Mouse (Mus musculus) olfactory bulb, adult 2 months (tissue): Measurements from ENCODE around the gene Pou6f2. TPM values are rescaled to one million over a fixed set of nuclear protein-coding genes. Genes with fewer than 3 reads are reported as not detected.

Experiments used
- H3K27ac ChIP-seq: fragments of 200-500 bp; 2 replicates; pipeline ENCODE4 v1.5.1; 2012; ENCODE audit warnings: low read depth, low read length; ENCODE audit not compliant: insufficient read depth
- H3K4me1 ChIP-seq: fragments of 200-500 bp; 2 replicates; pipeline ENCODE4 v1.6.1; 2012; ENCODE audit warnings: low read length; ENCODE audit not compliant: control insufficient read depth, insufficient read depth
- H3K4me3 ChIP-seq: fragments of 200-500 bp; 2 replicates; pipeline ENCODE4 v1.5.1; 2012; ENCODE audit warnings: mild to moderate bottlenecking, low read depth, low read length, moderate library complexity; ENCODE audit not compliant: insufficient read depth
- CTCF ChIP-seq: fragments of 200-500 bp; IDR thresholded peaks from 2 replicates; pipeline ENCODE4 v1.5.1; 2012; ENCODE audit warnings: low read depth, mild to moderate bottlenecking, low read length, moderate library complexity; ENCODE audit not compliant: insufficient read depth
- POLR2A ChIP-seq: fragments of 200-500 bp; IDR thresholded peaks from 2 replicates; pipeline ENCODE4 v1.6.1; 2012; ENCODE audit warnings: mild to moderate bottlenecking, low read depth, low read length, moderate library complexity; ENCODE audit not compliant: insufficient read depth
- WGBS: fragments of 180-500 bp; shearing (Covaris S2); methylation state at CpG from one replicate; pipeline ENCODE4 v1.1.7; 2018; 5-methylcytosine and 5-hydroxymethylcytosine counted together
- polyA plus RNA-seq: library from polyadenylated mRNA; stranded (reverse); fragments of >200 nt; gene quantifications from 2 replicates; pipeline ENCODE4 v1.2.4, GENCODE M21; 2012; ENCODE audit warnings: low replicate concordance; ENCODE audit not compliant: missing spikeins, insufficient read depth, insufficient read length

Gene Pou6f2
- polyA plus RNA-seq, 1 experiment = not detected

DNA sequence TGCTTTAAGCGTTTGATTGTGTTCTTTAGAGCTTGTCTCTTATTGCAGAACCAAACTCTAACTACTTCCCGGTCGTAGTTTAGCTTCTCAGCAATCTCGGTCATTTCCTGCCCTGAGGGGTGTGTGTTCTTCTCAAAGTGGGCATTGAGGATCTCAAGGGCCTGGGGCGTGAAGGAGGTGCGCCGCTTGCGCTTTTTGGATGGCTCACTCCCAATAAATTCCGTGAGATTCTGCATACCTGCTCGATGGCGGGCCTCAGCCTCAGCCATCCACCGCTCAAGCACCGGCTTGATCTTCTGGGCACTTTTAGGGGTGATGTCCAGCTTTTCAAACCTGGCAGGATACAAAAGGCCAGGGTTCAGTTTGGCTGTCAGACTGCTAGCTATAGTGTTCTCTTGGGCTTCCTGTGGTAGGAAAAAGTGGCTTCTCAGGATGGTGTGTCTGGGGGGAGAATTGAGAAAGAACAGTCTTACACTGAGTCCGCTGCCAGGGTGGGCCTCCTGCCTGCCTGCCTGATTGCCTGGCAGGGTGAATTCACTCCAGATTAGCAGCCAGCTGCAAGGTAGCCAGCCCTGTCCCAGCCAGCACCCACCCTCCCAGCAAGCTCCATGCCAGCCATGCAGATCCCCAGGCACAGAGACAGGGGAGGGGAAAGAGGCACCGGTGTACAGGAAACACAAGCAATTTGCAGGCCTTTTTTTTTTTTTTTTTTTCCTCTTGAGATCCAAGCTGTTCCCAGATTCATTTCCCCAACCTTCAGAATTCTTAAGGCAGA lies 272.1 kb downstream of the Pou6f2 start:
- H3K27ac ChIP-seq = no peak overlapping the region
- H3K4me1 ChIP-seq = no peaks in the 10 kb centered on the region
- H3K4me3 ChIP-seq = no peak overlapping the region
- WGBS = 75% methylated on average over 15 of the region's 15 CpGs
- TF ChIP-seq CTCF (no peak), POLR2A (no peak)

DNA sequence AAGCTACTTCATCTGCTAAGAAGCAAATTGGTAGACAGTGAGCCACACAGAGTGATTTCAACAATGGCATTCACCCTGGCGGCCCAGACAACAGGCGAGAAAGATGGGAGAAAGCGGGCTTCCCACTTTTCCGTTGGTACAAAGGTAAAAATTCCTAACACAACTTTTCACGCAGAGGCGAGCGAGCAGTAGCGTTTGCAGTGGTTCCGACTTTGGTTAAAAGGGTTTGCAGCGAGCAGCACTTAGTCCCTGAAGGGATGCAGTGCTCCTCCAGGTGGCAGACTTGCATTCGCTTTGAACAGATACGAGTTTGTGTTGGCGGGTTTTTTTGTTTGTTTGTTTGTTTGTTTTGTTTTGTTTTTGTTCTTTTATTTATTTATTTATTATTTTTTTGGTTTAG lies 273.1 kb downstream of the Pou6f2 start:
- no peaks in the 10 kb centered on the region for H3K4me1 ChIP-seq
- no peak overlapping the region for H3K4me3 ChIP-seq
- 20% methylated on average over 13 of the region's 13 CpGs for WGBS
- no peak overlapping the region for H3K27ac ChIP-seq
- 0 out of 2 replicates have a peak, but pooled peaks have one; percentile 17 for TF ChIP-seq CTCF
- no peak for TF ChIP-seq POLR2A

DNA sequence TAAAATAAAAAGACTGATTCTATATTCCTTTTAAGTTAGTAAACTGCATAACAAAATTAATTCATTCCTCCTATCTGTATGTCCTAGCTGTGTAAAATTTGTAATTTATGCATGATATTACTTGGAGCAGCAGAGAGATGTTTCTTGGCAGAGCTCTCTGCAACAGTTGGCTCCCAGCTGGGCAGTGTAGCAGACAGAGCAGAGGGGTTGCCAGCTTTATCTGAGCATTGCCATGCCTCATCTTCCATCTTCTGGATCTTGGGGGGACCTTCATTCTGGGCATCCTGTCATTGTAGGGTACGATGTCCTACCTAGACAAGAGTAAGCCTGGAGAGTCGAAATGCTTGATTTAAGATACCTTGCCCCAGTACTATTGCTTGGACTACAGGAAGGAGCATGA lies 277.1 kb downstream of the Pou6f2 start:
- TF ChIP-seq POLR2A (no peak), CTCF (no peak)
- Histone ChIP-seq H3K4me1 (no peaks in the 10 kb centered on the region), H3K4me3 (no peak overlapping the region), H3K27ac (no peak overlapping the region)
- 93% methylated on average over 2 of the region's 2 CpGs for WGBS

DNA sequence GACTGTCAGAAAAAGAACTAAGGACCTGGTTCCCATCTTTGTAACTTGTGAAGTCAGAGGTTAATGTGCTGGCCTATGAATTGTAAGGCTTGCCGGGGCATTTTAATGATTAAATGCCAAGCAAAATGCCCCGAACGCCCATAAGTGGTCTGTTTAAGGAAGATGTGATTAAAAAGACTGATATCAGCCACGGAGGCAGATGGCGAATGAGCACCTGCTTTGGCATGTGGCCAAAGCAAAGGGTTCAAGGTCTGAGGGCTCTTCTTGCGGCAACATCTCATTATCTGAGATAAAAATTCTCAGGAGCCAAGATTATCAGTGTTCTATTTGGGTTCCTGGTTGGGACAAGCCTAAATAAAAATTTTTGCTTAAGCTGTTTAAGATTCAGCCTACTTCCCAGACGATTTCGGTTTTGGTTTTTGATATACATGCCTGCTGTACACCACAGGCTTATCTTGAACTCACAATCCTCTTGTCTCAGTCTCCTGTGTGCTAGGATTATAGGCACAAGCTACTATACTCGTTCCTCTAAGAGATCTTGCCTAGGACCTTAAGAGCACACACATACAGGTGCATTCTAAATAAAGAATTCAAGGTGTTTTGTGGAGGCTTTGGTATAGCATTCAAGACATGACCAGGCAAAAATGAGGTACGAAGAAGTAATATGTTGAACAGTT lies 315.9 kb downstream of the Pou6f2 start:
- H3K4me3 ChIP-seq = no peak overlapping the region
- H3K27ac ChIP-seq = no peak overlapping the region
- TF ChIP-seq POLR2A (no peak), CTCF (no peak)
- H3K4me1 ChIP-seq = no peaks in the 10 kb centered on the region
- WGBS = 86% methylated on average over 10 of the region's 10 CpGs
